Mouse (Mus musculus) brain, embryonic 14.5 days (tissue): Measurements from ENCODE around the gene Med21.

Experiments used
- CTCF ChIP-seq: fragments of 200-500 bp; IDR thresholded peaks from 2 replicates; pipeline ENCODE4 v1.5.1; 2012; ENCODE audit warnings: inconsistent platforms, mild to moderate bottlenecking, moderate library complexity, borderline replicate concordance; ENCODE audit not compliant: insufficient read depth, insufficient read length; ENCODE audit errors: extremely low read depth
- POLR2A ChIP-seq: fragments of 200-500 bp; IDR thresholded peaks from 2 replicates; pipeline ENCODE4 v1.6.1; 2012; ENCODE audit warnings: mild to moderate bottlenecking, inconsistent platforms, borderline replicate concordance; ENCODE audit not compliant: poor library complexity, insufficient read depth, insufficient read length, severe bottlenecking; ENCODE audit errors: extremely low read depth

DNA sequence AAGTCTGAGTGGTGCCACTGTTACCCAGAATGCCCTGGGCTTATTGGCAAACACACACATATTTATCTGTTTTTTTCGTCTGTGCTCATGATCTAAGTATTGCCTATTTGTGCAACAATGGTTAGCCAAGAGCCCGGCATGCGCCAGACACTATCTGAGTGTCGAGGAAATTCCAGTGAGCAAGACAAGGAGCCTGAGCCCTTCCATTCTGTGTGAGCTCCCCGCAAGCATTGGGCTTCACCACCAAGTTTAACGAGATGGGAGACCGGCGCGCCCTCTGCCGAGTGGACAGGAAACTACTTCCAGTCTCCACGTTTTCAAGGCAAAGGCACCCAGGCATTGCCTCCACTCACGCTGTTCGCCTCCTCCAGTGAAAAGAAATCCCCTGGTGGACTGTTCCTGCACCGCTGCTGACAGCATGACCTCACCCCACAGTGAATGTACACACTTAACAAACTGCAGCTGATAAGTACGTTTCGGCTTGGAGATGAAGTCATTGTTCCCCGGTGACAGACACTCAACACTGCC, 43.5 kb downstream of the Med21 start:
- TF ChIP-seq POLR2A (no peak), CTCF (0 out of 2 replicates have a peak, but pooled peaks have one; percentile 2)
